Mouse (Mus musculus): ENCODE measurements around the gene Kcnc2. TPM values are rescaled to one million over a fixed set of nuclear protein-coding genes. Genes with fewer than 3 reads are reported as not detected.
A peak's percentile ranks its signal among the peaks of the same experiment; 100 is the strongest.

Kcnc2 gene
- total RNA-seq, 2 experiments from 2014 or later, result 89.9 to 95.7 TPM

GRCm38 (mm10) chr10:112380590-112380989 lies 109.7 kb downstream of the Kcnc2 start:
- no peak for DNase-seq (ENCODE audit: low spot score in 2 of 2)

DNA sequence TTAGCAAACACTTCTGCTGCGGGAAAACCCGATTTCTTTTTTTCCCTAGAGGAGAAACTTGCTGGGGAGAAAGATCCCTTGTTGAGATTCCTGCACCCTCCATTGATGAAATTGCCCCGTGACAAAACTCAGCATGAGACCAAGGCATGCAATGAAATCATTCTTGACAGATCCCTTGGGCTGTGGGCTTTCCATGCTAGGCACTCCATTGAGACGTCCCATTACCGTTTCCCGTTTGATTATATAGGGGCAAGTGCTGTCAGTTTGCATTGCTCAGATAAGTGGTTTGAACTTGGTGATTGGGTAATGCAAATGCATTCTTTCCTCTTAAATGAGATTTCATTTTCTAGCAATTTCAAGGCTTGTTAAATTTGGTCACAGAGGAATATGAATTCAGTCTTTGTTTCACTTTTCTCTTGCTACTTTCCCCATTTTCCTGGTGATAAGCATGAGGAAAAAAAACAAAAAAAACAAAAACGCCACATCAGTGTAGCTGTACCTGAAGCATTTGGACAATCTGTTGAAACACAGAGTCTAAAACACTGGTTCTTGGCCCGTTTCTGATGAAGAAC lies 123.6 kb downstream of the Kcnc2 start:
- DNase-seq (ENCODE audit: low spot score in 2 of 2), result no peak

GRCm38 (mm10) chr10:112397194-112397593 lies 126.3 kb downstream of the Kcnc2 start:
- DNase-seq (ENCODE audit: low spot score in 2 of 2), result no peak

DNA sequence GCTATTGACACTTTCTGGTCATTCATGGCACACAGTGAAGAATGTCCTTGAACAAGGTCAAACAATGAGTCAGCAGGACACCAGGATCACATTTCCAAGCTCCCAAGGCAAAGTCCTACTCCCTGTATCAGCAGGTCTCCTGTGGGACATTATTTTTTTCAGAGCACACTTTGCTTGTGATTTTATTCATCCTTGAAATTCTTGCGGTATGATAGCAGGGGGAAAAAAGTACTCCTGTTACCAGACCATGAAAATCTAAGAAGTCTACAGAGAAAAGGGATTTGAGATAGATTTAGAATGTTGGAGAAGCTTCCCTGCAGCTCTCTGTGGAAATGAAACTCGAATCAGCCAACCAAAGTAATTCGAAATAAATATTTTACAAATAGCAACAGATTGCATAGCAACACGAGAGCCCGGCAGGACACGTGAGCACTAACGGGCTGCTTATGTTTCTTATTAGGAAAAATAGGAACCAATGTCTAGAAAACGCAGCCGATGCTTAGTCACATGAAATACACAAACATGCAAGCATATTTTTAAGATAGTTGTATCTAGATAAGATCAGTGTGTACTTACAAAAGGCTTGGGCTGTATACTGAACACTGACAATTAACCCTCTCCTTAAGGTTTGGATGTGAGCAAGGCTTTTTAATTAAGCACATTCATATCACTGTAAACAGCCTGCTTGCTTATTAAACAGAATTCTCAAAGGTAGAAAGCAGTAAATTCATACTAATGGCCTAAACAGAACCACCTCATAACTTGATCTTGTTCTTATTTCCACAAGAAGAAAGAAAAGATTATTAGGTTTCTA lies 129.9 kb downstream of the Kcnc2 start:
- no peak for DNase-seq (ENCODE audit: low spot score in 2 of 2)

DNA sequence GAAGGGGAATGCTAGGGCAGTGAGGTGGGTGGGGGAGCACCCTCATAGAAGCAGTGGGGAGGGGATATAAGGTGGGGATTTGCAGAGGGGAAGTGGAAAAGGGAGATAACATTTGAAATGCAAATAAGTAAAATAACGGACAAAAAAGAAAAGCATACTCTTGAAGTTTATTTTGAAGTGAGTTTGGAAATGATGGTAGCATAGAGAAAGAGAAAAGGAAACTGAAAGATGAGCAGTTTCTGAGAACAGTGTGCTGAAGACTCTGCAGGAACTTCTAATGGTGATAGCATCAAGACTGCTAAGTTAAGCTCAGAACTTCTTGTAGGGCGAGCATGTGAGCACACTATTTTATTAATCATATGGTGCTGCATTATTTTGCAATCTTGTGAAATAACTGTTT lies 138.6 kb downstream of the Kcnc2 start:
- no peak for DNase-seq (ENCODE audit: low spot score in 2 of 2)

DNA sequence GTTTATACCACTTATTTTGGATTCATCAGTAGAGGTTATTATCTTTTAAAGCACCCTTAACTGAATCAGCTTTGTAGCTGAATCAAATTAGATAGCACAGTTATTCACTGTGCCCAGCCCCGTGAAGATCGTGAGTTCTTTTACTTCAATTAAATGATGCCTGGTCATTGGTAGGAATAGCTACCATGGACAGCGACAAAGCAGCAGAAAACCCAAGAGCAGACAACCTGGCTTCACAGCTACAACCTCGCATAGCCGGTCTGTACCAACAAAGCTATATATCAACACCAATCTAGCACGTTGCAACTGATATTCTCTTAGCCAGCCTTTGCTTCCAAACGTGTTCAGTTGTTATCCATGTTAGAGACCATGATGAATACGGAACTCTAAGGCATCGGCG lies 152.4 kb downstream of the Kcnc2 start:
- DNase-seq (ENCODE audit: low spot score in 2 of 2), result no peak

DNA sequence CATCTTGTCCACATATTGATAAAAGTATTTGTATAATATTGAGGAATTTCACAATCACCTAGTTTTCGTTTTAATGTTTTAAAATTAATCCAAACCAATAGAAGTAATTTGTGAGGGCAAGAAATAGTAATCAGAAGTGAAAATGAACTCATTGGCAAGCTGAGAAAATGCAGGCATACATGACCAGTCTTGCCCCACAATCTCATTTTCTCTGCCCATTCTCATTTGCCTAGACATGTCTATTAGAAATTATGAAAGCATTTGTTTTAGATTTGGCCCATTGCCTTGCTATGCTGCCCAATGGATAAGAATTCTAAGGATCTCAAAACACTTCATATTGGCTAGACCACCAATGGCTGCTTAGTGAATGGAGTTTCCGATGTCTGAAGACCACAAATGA lies 166.0 kb downstream of the Kcnc2 start:
- no peak for DNase-seq (ENCODE audit: low spot score in 2 of 2)

- no peak for DNase-seq (ENCODE audit: low spot score in 2 of 2)
Observed at GRCm38 (mm10) chr10:112444640-112445039, 173.7 kb downstream of the Kcnc2 start.

DNA sequence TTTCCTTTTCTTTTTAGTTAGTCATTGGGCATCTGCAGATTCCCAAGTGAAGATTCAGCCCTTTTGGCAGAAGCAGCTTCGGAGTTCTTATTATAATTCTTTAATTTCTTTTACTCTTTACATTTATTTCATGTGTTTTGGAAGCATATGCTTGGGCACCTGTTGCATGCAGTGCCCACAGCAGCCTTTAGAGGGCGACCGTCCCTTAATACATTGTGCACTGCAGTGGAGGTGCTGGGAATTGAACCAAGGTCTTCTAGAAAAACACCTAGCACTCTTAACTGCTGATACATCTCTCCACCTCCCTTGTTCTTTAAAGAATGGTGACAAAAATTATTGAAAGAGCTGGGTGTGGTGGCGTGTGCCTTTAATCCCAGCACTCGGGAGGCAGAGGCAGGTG lies 180.0 kb downstream of the Kcnc2 start:
- DNase-seq (ENCODE audit: low spot score in 2 of 2), result no peak

DNA sequence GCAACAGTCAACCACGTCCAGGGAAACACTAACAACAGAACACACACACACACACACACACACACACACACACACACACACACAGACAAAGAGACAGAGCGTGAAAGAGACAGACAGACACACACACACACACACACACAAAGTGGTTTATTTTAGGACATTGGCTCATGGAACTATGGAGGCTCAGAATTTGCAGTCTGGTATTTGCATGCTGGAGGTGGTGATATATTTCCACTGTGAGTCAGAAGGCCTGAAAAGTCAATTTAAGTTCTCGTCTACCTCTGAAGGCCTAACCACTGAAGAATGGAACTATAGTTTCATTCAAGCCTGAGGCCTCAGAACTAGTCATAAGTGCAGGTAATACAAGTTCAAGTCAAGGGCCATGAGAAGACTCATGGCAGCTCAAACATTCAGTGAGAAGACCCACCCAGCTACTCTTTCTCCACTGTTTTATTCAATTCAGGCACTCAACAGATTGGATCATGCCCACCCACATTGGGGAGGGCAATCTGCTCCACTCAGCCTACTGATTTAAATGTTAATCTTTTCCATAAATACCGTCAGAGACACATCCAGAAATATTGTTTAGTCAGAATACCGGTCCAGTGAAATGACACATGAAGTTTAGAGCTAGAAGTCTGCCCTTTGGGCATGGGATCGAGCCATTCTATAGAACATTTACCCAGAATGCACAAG lies 197.9 kb downstream of the Kcnc2 start:
- peak in 1 of 2 experiments; percentile 36 for DNase-seq (ENCODE audit: low spot score in 2 of 2)

GRCm38 (mm10) chr10:112474122-112474810 lies 203.3 kb downstream of the Kcnc2 start:
- DNase-seq (ENCODE audit: low spot score in 2 of 2), result no peak

GRCm38 (mm10) chr10:112481461-112481860 lies 210.5 kb downstream of the Kcnc2 start:
- DNase-seq (ENCODE audit: low spot score in 2 of 2), result peak; percentile 53 to 70

DNA sequence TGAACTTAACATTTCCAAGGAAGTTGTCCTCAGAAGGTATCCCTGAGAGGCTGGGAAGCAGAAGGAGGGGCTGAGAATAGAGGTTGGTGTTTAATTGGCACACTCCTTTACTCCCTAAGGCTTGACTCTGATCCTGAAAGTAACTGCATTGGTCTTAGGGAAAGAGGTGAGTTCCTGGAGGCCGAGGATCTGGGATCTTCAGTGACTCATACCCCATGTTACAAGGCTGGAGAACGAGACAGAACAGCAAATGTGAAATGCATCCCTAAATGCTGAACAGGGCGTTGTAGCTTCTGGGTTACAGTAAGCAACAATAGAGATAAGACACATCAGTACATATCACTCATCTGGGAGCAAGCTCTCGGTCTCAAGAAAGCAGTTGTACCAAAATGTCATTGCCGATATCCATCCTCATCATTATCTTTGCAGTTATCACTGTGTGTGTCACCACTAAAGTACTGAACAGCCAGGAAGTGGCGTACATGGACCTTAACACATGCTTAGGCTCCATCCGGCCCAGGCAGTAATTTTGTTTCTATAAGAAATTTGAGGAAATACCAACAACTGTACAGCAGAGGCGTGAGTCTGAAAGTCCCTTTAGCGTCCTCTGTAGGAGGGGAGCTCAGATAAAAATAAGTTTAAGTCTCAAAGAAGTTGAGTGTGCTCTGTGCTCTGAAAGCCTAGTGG lies 211.1 kb downstream of the Kcnc2 start:
- DNase-seq (ENCODE audit: low spot score in 2 of 2), result no peak

DNA sequence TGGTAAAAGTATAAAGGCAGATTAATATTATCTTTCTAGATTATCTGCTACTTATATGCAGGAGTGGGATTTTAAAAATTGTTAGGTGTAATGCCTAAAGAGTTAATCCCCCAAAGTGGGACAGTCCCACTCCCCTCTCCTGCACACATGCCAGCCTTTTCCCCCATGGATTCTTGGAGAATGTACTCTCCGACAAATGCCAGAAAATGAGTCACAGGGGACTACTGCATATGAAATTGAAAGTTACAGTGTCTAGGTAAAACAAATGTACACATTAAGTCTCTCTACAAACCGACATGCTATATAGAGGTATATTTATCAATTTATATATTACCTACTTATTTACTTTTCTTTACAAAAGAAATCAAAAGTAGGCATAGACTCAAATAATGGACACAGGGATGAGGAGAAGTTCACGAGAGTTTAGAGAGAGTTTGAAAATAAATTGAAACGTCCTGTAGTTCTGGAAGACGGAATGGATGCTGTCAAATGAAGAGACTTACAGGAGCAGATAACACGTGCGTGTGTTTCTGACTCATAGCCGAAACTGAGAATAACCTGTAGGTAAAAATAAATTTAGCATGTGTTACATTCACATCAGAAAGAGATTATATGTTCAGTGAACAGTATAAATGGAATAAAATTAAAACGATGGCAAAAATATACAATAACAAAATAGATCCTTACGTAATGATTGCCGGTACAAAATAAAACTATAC lies 213.6 kb downstream of the Kcnc2 start:
- no peak for DNase-seq (ENCODE audit: low spot score in 2 of 2)

- no peak for DNase-seq (ENCODE audit: low spot score in 2 of 2)
Observed at GRCm38 (mm10) chr10:112485819-112486218, 214.9 kb downstream of the Kcnc2 start.

GRCm38 (mm10) chr10:112488751-112489150 lies 217.8 kb downstream of the Kcnc2 start:
- no peak for DNase-seq (ENCODE audit: low spot score in 2 of 2)

Measured in left cerebral cortex, adult 18-20 months (tissue).